Mouse (Mus musculus) midbrain, embryonic 16.5 days (tissue): ENCODE results near the gene Fbxo27. TPM values are rescaled to one million over a fixed set of nuclear protein-coding genes. Genes with fewer than 3 reads are reported as not detected.
"Not testable (repeated sequence)": the region's sequence is repeated elsewhere in the genome, so short reads cannot be mapped to it uniquely, and the experiment has no call there.

ENCODE experiments used
- ATAC-seq: fragments of 200-750 bp; cut with Nextera tagmentation; 2 replicates; pipeline ENCODE4 v1.8.0; 2017; ENCODE audit warnings: moderate TSS enrichment
- H3K27ac ChIP-seq: fragments of 300-500 bp; sonication (generic); 2 replicates; pipeline ENCODE4 v1.5.1; 2014; ENCODE audit warnings: mild to moderate bottlenecking, low read length, mixed read lengths
- H3K27me3 ChIP-seq: fragments of 300-500 bp; sonication (generic); 2 replicates; pipeline ENCODE4 v1.6.1; 2014; ENCODE audit warnings: low read depth, low read length, mixed read lengths; ENCODE audit not compliant: control insufficient read depth, insufficient read depth
- H3K36me3 ChIP-seq: fragments of 300-500 bp; sonication (generic); 2 replicates; pipeline ENCODE4 v1.6.1; 2014; ENCODE audit warnings: mild to moderate bottlenecking, low read length, moderate library complexity, mixed read lengths; ENCODE audit not compliant: control insufficient read depth, insufficient read depth
- H3K4me1 ChIP-seq: fragments of 300-500 bp; sonication (generic); 2 replicates; pipeline ENCODE4 v1.6.1; 2014; ENCODE audit warnings: mild to moderate bottlenecking, low read length, mixed read lengths; ENCODE audit not compliant: control insufficient read depth, insufficient read depth
- H3K4me2 ChIP-seq: fragments of 300-500 bp; sonication (generic); 2 replicates; pipeline ENCODE4 v1.6.1; 2014; ENCODE audit warnings: mild to moderate bottlenecking, low read length, mixed read lengths
- H3K4me3 ChIP-seq: fragments of 300-500 bp; sonication (generic); 2 replicates; pipeline ENCODE4 v1.5.1; 2014; ENCODE audit warnings: low read depth, mild to moderate bottlenecking, low read length, moderate library complexity, mixed read lengths
- H3K9ac ChIP-seq: fragments of 300-500 bp; sonication (generic); 2 replicates; pipeline ENCODE4 v1.6.1; 2014; ENCODE audit warnings: low read depth, low read length, mixed read lengths
- H3K9me3 ChIP-seq: fragments of 300-500 bp; sonication (generic); replicated peaks from 2 replicates; pipeline ENCODE4 v1.6.1; 2014; ENCODE audit warnings: mild to moderate bottlenecking, low read length, mixed read lengths; ENCODE audit not compliant: control insufficient read depth, poor library complexity, severe bottlenecking
- whole genome bisulfite sequencing: fragments of 180-500 bp; shearing (Covaris S2); extraction: QIAGEN DNeasy Blood & Tissue Kit; methylation state at CpG from one replicate; pipeline ENCODE4 v1.1.7; 2014; 5-methylcytosine and 5-hydroxymethylcytosine counted together
- polyA plus RNA-seq: library from polyadenylated mRNA; unstranded; fragments of >200 nt; fragmentation: Nextera tagmentation; extraction: Ambion mirVana; gene quantifications from 2 replicates; pipeline ENCODE4 v1.2.1, GENCODE M21; 2015

Gene Fbxo27
- polyA plus RNA-seq, 1 experiment from 2014 or later: 17.3 TPM

GRCm38 (mm10) chr7:28694966-28695511, 2.4 kb downstream of the Fbxo27 start:
- peaks cover 5% of the 10 kb centered on the region for H3K4me1 ChIP-seq
- no peak for ATAC-seq
- no peak overlapping the region for H3K4me2 ChIP-seq
- H3K4me3 ChIP-seq: no peak overlapping the region
- 0 out of 2 replicates have a peak, but pooled peaks cover 2% of the 10 kb centered on the region for H3K36me3 ChIP-seq
- no peaks in the 10 kb centered on the region for H3K27me3 ChIP-seq
- 58% methylated on average over 8 of the region's 8 CpGs for WGBS
- H3K27ac ChIP-seq: no peak overlapping the region
- no peak overlapping the region for H3K9ac ChIP-seq
- no peaks in the 10 kb centered on the region for H3K9me3 ChIP-seq

- no peak for ATAC-seq
- Histone ChIP-seq H3K9ac (no peak overlapping the region), H3K9me3 (no peaks in the 10 kb centered on the region), H3K4me3 (no peak overlapping the region), H3K27ac (no peak overlapping the region), H3K4me1 (peaks cover 5% of the 10 kb centered on the region), H3K27me3 (no peaks in the 10 kb centered on the region), H3K4me2 (no peak overlapping the region), H3K36me3 (0 out of 2 replicates have a peak, but pooled peaks cover 2% of the 10 kb centered on the region)
- 92% methylated on average over 11 of the region's 11 CpGs for WGBS
These were observed 4.6 kb downstream of the Fbxo27 start for GRCm38 (mm10) chr7:28697277-28697676.

- Histone ChIP-seq H3K36me3 (0 out of 2 replicates have a peak, but pooled peaks cover 2% of the 10 kb centered on the region), H3K27me3 (no peaks in the 10 kb centered on the region), H3K27ac (no peak overlapping the region), H3K4me2 (no peak overlapping the region), H3K9me3 (no peaks in the 10 kb centered on the region), H3K9ac (no peak overlapping the region), H3K4me1 (no peaks in the 10 kb centered on the region), H3K4me3 (no peak overlapping the region)
- 97% methylated on average over 4 of the region's 4 CpGs for WGBS
- ATAC-seq: no peak
These were observed 7.6 kb downstream of the Fbxo27 start for GRCm38 (mm10) chr7:28700269-28700668.

DNA sequence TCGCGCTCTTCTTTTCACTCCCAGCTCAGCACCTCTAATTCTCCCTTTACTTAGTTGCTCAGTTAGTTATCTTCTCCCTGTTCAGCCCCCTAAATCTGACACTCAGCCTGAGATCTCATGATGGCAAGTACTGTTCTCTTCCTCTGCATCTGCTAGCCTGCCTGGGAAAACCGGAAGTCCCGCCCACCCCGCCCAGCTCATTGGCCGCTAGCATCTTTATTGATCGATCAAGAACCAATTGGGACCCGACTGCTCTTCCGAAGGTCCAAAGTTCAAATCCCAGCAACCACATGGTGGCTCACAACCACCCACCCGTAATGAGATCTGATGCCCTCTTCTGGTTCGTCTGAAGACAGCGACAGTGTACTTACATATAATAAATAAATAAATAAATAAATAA, 8.7 kb downstream of the Fbxo27 start:
- not testable (repeated sequence) for H3K36me3 ChIP-seq, H3K27ac ChIP-seq, H3K4me3 ChIP-seq, H3K27me3 ChIP-seq, H3K9me3 ChIP-seq, H3K4me2 ChIP-seq, H3K4me1 ChIP-seq, ATAC-seq, H3K9ac ChIP-seq
- WGBS: 96% methylated on average over 12 of the region's 12 CpGs

GRCm38 (mm10) chr7:28702601-28703143, 10.0 kb downstream of the Fbxo27 start:
- no peak overlapping the region for H3K9ac ChIP-seq
- WGBS: 70% methylated on average over 9 of the region's 9 CpGs
- no peaks in the 10 kb centered on the region for H3K4me1 ChIP-seq
- no peak overlapping the region for H3K4me2 ChIP-seq
- no peak overlapping the region for H3K27ac ChIP-seq
- H3K36me3 ChIP-seq: no peaks in the 10 kb centered on the region
- no peak overlapping the region for H3K4me3 ChIP-seq
- H3K9me3 ChIP-seq: no peaks in the 10 kb centered on the region
- ATAC-seq: no peak
- no peaks in the 10 kb centered on the region for H3K27me3 ChIP-seq

- ATAC-seq: no peak
- Histone ChIP-seq H3K27ac (no peak overlapping the region), H3K4me2 (no peak overlapping the region)
These were observed 16.8 kb downstream of the Fbxo27 start for GRCm38 (mm10) chr7:28709454-28709853.

GRCm38 (mm10) chr7:28710962-28711361, 18.3 kb downstream of the Fbxo27 start:
- WGBS: 68% methylated on average over 3 of the region's 3 CpGs
- Histone ChIP-seq H3K27me3 (no peaks in the 10 kb centered on the region), H3K4me2 (no peak overlapping the region), H3K27ac (no peak overlapping the region), H3K4me3 (no peak overlapping the region), H3K36me3 (no peaks in the 10 kb centered on the region), H3K4me1 (no peaks in the 10 kb centered on the region), H3K9me3 (no peaks in the 10 kb centered on the region), H3K9ac (no peak overlapping the region)
- ATAC-seq: no peak

More at GRCm38 (mm10) chr7:28709454-28709853, 16.8 kb downstream of the Fbxo27 start:
- Histone ChIP-seq H3K4me3 (no peak overlapping the region), H3K36me3 (no peaks in the 10 kb centered on the region), H3K9me3 (no peaks in the 10 kb centered on the region), H3K27me3 (no peaks in the 10 kb centered on the region), H3K4me1 (no peaks in the 10 kb centered on the region), H3K9ac (no peak overlapping the region)

DNA sequence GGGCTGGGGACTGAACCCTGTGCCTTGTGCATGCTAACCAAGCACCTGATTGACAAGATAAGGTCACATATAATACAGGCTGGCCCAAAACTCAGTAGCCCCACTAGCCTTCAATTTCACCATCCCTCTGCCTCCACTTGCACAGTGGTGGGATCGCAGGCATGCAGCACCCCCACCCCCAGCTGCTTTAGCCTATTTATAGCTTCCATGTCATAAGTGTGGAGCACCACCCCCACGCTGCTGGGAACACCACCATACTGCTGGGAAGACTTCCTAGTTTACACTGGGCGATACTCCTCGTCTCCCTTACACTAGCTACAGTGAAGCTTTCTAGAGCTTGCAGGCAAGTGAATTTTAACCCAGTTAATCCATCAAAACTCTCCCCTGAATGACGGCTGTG, 22.0 kb downstream of the Fbxo27 start:
- Histone ChIP-seq H3K27ac (no peak overlapping the region), H3K4me3 (no peak overlapping the region), H3K4me1 (peaks cover 2% of the 10 kb centered on the region; the same call in 1 of the 2 replicates), H3K27me3 (no peaks in the 10 kb centered on the region), H3K4me2 (no peak overlapping the region), H3K36me3 (no peaks in the 10 kb centered on the region), H3K9ac (no peak overlapping the region), H3K9me3 (no peaks in the 10 kb centered on the region)
- ATAC-seq: no peak
- 88% methylated on average over 5 of the region's 5 CpGs for WGBS

DNA sequence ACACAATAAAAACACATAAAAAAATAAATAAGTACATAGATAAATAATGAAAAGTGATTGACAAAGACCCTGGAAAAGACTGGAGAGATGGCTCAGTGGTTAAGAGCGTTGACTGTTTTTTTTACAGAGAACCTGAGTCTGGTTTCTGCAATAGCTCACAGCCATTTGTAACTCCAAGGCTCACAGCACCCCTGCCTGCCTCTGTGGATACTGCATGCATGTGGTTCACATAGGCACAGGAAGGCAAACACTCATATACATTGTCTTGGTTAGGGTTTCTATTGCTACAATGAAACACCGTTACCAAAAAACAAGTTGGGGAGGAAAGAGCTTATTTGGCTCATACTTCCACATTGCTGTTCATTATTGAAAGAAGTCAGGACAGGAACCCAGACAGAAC, 22.9 kb downstream of the Fbxo27 start:
- no peak for ATAC-seq
- H3K27me3 ChIP-seq: no peaks in the 10 kb centered on the region
- no peak overlapping the region for H3K9ac ChIP-seq
- peaks cover 2% of the 10 kb centered on the region; the same call in 1 of the 2 replicates for H3K4me1 ChIP-seq
- no peaks in the 10 kb centered on the region for H3K9me3 ChIP-seq
- no peak overlapping the region for H3K27ac ChIP-seq
- 93% methylated on average over 2 of the region's 2 CpGs for WGBS
- no peak overlapping the region for H3K4me3 ChIP-seq
- H3K4me2 ChIP-seq: no peak overlapping the region
- H3K36me3 ChIP-seq: no peaks in the 10 kb centered on the region
